Mouse (Mus musculus) splenic B cell, adult 2 months (primary cell): ENCODE results near the gene Itpk1.
A peak's percentile ranks its signal among the peaks of the same experiment; 100 is the strongest.

ENCODE experiments used
- DNase-seq: peaks from one replicate; pipeline ENCODE4 v3.0.0-alpha.2; 2011; ENCODE audit warnings: low read depth, low spot score
- H3K27me3 ChIP-seq: 2 replicates; pipeline ENCODE4 v1.6.1; 2012; ENCODE audit warnings: mild to moderate bottlenecking, low read length, moderate library complexity, mixed read lengths; ENCODE audit not compliant: control insufficient read depth, poor library complexity, insufficient read depth, severe bottlenecking
- H3K36me3 ChIP-seq: 2 replicates; pipeline ENCODE4 v1.6.1; 2012; ENCODE audit warnings: mild to moderate bottlenecking, low read length, moderate library complexity, mixed read lengths; ENCODE audit not compliant: control insufficient read depth, poor library complexity, insufficient read depth, severe bottlenecking

Gene Itpk1

GRCm38 (mm10) chr12:102704457-102705198 lies at the start of gene Itpk1:
Gene Itpk1, minus strand, starts transcription at chr12:102704930.
- DNase-seq = peak; percentile 72
- no peaks in the 10 kb centered on the region for H3K27me3 ChIP-seq
- no peaks in the 10 kb centered on the region for H3K36me3 ChIP-seq

- no peaks in the 10 kb centered on the region for H3K27me3 ChIP-seq
- no peak for DNase-seq
- H3K36me3 ChIP-seq = no peaks in the 10 kb centered on the region
These were observed 43.5 kb upstream of the Itpk1 start for GRCm38 (mm10) chr12:102748256-102748655.

- no peaks in the 10 kb centered on the region for H3K27me3 ChIP-seq
- no peaks in the 10 kb centered on the region for H3K36me3 ChIP-seq
- peak; percentile 80 for DNase-seq
These were observed 40.1 kb upstream of the Itpk1 start for GRCm38 (mm10) chr12:102744839-102745238.

GRCm38 (mm10) chr12:102743589-102744574 lies 39.2 kb upstream of the Itpk1 start, which contains the start of the genes Moap1 and Tmem251:
Gene Moap1, minus strand, starts transcription at chr12:102743661.
Gene Tmem251, plus strand, starts transcription at chr12:102743762.
- no peaks in the 10 kb centered on the region for H3K27me3 ChIP-seq
- DNase-seq = peak; percentile 93
- H3K36me3 ChIP-seq = no peaks in the 10 kb centered on the region

- H3K27me3 ChIP-seq = no peaks in the 10 kb centered on the region
- no peak for DNase-seq
- H3K36me3 ChIP-seq = no peaks in the 10 kb centered on the region
These were observed 38.4 kb upstream of the Itpk1 start for GRCm38 (mm10) chr12:102743036-102743588.

- DNase-seq = no peak
- no peaks in the 10 kb centered on the region for H3K36me3 ChIP-seq
- no peaks in the 10 kb centered on the region for H3K27me3 ChIP-seq
These were observed 37.3 kb upstream of the Itpk1 start for GRCm38 (mm10) chr12:102742056-102742455.

GRCm38 (mm10) chr12:102740285-102740684 lies 35.6 kb upstream of the Itpk1 start:
- DNase-seq = peak; percentile 75
- no peaks in the 10 kb centered on the region for H3K36me3 ChIP-seq
- H3K27me3 ChIP-seq = no peaks in the 10 kb centered on the region

GRCm38 (mm10) chr12:102739096-102739495 lies 34.4 kb upstream of the Itpk1 start:
- DNase-seq = no peak
- Histone ChIP-seq H3K27me3 (no peaks in the 10 kb centered on the region), H3K36me3 (no peaks in the 10 kb centered on the region)

GRCm38 (mm10) chr12:102733381-102733780 lies 28.7 kb upstream of the Itpk1 start:
- Histone ChIP-seq H3K36me3 (no peaks in the 10 kb centered on the region), H3K27me3 (no peaks in the 10 kb centered on the region)
- peak; percentile 79 for DNase-seq

- no peaks in the 10 kb centered on the region for H3K27me3 ChIP-seq
These were observed 26.3 kb upstream of the Itpk1 start for GRCm38 (mm10) chr12:102730798-102731619.

GRCm38 (mm10) chr12:102729855-102730797 lies 25.4 kb upstream of the Itpk1 start:
- Histone ChIP-seq H3K36me3 (no peaks in the 10 kb centered on the region), H3K27me3 (no peaks in the 10 kb centered on the region)
- DNase-seq = peak; percentile 57

More at GRCm38 (mm10) chr12:102730798-102731619, 26.3 kb upstream of the Itpk1 start:
- H3K36me3 ChIP-seq = no peaks in the 10 kb centered on the region
- DNase-seq = no peak

- no peaks in the 10 kb centered on the region for H3K27me3 ChIP-seq
These were observed 21.0 kb upstream of the Itpk1 start for GRCm38 (mm10) chr12:102725761-102726175.

GRCm38 (mm10) chr12:102725146-102725545 lies 20.4 kb upstream of the Itpk1 start:
- DNase-seq = no peak
- no peaks in the 10 kb centered on the region for H3K36me3 ChIP-seq

More at GRCm38 (mm10) chr12:102725761-102726175, 21.0 kb upstream of the Itpk1 start:
- DNase-seq = no peak
- no peaks in the 10 kb centered on the region for H3K36me3 ChIP-seq

More at GRCm38 (mm10) chr12:102725146-102725545, 20.4 kb upstream of the Itpk1 start:
- no peaks in the 10 kb centered on the region for H3K27me3 ChIP-seq
